Mouse (Mus musculus) splenic B cell, adult 2 months (primary cell): ENCODE results near the gene Gm5134.
"Not testable (repeated sequence)": the region's sequence is repeated elsewhere in the genome, so short reads cannot be mapped to it uniquely, and the experiment has no call there.

ENCODE experiments used
- DNase-seq: peaks from one replicate; pipeline ENCODE4 v3.0.0-alpha.2; 2011; ENCODE audit warnings: low read depth, low spot score
- H3K27me3 ChIP-seq: 2 replicates; pipeline ENCODE4 v1.6.1; 2012; ENCODE audit warnings: mild to moderate bottlenecking, low read length, moderate library complexity, mixed read lengths; ENCODE audit not compliant: control insufficient read depth, poor library complexity, insufficient read depth, severe bottlenecking
- H3K36me3 ChIP-seq: 2 replicates; pipeline ENCODE4 v1.6.1; 2012; ENCODE audit warnings: mild to moderate bottlenecking, low read length, moderate library complexity, mixed read lengths; ENCODE audit not compliant: control insufficient read depth, poor library complexity, insufficient read depth, severe bottlenecking

The Gm5134 gene

DNA sequence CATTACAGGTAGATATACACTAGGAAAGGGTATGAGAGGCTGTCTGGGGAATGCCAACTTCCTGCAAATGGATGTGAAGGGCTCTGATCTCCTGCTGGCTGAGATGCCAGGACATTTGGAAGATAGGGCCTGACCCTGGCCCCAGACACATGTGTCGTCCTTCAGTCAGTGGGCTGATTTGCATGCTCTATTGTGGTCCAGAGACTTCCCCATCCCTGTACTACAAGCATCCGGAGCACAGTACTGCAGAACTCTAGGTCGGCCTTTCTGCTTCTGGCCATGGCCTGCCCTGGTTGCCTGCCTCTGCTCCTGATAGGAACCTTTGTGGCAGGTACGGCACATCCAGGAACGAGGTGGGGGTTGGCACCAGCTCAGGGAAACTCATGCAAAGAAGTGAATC is 6.2 kb upstream of the Gm5134 start:
- H3K36me3 ChIP-seq, result no peaks in the 10 kb centered on the region
- DNase-seq, result peak; percentile 60

DNA sequence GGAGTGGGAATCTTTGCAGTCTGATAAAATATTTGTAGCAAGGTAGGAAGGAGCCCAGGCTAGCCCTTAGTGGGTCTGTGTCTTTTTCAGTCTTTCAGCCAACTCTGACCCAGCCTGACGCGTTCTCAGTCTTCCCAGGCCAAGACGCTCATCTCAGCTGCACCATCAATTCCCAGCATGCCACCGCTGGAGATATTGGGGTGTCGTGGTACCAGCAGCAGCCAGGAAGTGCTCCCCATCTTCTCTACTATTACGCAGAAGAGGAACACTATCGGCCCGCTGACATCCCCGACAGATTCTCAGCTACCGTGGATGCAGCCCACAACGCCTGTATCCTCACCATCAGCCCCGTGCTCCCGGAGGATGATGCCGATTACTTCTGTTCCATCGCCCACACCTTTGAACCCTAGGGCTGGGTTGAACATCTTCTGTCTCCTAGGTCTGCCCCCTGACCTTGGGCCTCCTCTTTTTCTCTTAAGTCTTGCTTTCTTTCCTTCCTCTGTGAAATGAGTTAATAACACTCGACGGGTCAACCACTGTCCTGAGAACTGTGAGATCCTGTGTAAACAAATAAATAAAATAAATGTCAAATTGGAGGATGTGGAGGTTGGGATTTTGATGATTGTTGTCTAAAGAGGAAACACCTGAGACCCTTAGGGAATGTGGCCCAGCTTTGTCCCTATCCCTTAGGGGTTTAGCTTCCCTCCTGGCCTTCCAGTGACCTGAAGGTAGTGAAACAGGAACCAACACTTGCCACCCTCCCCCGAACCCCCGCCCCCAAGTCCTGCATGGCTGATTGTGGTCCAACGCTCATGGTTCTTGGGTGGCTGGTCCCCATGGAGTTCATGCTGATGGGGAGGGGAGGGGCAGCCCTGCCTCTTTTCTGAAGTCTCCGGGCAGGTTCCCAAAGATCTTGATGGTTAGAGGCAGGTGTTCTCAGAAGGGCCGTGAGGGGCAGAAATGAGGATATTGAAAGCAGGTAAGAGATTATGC is 5.0 kb upstream of the Gm5134 start:
- Histone ChIP-seq H3K36me3 (no peaks in the 10 kb centered on the region), H3K27me3 (no peaks in the 10 kb centered on the region)
- DNase-seq, result peak; percentile 89

More for the DNA sequence above, 6.2 kb upstream of the Gm5134 start:
- no peaks in the 10 kb centered on the region for H3K27me3 ChIP-seq

DNA sequence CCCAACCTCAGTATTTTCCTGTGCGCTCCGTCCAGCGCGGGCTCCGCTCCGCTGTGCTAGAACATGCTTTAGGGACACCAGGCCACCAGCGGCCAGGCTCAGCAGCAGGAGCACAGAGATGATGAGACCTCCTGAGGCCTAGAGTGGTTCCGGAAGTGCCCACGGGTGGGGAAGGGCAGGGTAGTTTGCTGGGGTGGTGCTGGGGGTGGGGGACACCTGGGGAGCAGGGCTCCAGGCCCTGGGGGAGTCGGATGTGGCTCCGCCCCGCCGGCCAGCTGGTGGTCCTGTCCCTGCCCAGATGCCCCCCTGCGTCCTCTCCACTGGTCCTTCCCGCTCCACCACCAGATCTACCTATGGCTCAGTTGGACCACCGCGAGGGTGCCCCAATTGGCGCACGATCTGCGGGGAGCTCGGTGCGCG is 3.5 kb upstream of the Gm5134 start:
- no peaks in the 10 kb centered on the region for H3K27me3 ChIP-seq
- DNase-seq, result peak; percentile 64
- H3K36me3 ChIP-seq, result no peaks in the 10 kb centered on the region

DNA sequence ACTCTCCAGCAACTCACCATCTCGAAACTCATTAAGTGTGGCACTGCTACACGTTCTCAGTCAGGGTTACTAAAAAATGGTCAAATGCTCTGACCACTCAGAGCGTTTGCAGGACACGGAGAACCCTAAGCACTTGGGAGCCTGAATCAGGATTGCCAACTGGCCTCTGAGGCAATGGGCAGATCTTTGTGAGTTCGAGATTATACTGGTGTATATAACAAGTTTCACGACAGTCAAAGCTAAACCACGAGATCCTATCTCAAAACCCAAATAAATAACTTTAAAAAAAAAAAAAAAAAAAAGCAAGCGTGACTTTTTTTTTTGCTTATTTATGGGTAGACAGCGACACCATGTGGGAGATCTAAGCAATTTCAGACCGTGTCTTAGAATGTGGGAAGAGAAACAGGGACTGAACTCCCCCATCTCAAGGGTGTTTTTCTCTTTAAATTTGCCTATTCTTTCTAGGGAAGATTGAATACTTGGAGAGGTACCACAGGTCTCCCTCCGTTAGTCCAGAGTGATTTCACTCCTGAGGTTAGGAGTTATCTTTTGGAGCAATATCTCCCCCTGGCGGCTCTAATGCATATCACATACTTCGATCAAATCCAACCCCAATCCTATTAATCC is 2.8 kb upstream of the Gm5134 start:
- Histone ChIP-seq H3K36me3 (no peaks in the 10 kb centered on the region), H3K27me3 (no peaks in the 10 kb centered on the region)
- peak; percentile 83 for DNase-seq

DNA sequence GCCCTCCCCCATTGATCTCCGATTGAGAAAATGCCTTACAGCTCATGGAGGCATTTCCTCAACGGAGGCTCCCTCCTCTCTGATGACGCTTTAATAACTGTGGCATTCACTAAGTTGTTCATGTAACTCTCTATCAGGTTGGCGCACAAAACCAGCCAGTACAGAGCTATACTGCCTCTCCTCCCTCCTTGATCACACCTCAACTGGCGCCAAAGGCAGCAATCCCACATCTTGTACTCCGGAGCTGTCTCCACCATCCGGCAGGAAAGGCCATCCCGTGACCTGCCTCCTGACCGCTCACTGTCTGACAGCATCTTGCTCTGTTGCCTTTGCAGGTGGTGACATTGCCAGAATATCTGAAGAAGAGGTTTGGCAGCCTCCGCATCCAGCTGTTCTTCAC is 19.5 kb downstream of the Gm5134 start:
- Histone ChIP-seq H3K36me3 (no peaks in the 10 kb centered on the region), H3K27me3 (no peaks in the 10 kb centered on the region)
- DNase-seq, result no peak

DNA sequence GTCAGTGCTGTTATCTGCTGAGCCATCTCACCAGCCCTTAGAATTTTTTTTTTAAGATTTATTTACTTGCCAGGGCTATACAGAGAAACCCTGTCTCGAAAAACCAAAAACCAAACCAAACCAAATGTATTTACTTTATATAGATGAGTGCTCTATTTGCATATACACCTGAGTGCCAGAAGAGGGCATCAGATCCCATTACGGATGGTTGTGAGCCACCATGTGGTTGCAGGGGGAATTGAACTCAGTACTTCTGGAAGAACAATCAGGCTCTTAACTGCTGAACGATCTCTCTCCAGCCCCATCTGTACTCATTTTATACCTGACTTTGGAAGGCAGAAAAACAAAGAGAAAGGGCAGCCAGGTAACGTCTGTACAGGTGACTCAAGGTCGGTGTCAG is 20.9 kb downstream of the Gm5134 start:
- peak; percentile 75 for DNase-seq
- Histone ChIP-seq H3K36me3 (no peaks in the 10 kb centered on the region), H3K27me3 (no peaks in the 10 kb centered on the region)

DNA sequence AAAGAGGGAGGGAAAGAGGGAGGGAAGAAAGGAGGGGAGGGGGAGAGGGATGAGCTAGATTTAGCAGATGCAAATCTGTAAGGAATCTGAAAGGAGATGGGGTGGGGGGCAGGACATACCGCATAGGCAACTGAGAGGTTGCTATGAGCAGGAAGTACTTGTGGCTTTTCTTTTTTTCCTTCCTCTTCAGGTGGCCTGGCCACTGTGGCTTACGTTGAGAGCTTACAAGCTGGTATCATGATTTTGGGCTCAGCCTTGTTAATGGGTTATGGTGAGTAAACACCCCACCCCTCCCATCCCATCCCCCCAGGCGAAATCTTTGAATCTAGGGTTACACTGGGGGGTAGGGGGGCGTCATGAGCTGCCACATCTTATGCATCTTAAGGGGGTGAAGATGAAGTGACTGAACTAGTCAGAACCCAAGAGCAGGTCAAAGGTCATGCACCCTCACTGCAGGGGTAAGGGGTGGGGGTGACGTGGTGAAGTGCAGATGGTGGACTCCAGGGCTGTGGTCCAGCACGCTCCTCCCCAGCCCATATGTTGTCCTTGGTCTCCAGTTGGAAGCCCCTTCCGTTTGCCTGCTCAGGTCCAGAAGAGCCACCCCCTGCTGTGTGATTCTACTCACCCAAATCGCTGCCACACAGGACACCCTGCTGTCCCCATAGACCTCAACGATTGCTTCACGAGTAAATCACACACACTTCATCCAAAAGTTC is 24.0 kb downstream of the Gm5134 start:
- no peaks in the 10 kb centered on the region for H3K36me3 ChIP-seq
- no peaks in the 10 kb centered on the region for H3K27me3 ChIP-seq
- peak; percentile 44 for DNase-seq

DNA sequence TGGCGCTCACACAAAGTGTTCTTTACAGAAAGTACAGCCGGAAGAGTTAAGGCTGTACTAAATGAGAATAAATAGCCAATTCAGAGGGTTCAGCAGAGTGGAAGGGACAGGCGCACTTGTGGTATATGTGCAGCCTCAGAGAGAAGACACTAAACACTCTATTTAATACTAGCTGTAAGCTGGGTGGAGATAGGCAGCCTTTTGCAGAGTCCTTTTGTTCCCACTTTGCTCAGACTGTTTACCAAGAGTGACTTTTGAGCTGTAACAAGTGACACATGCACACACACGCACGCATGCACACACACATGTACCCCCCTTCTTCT is 24.5 kb downstream of the Gm5134 start:
- Histone ChIP-seq H3K27me3 (no peaks in the 10 kb centered on the region), H3K36me3 (no peaks in the 10 kb centered on the region)
- no peak for DNase-seq

DNA sequence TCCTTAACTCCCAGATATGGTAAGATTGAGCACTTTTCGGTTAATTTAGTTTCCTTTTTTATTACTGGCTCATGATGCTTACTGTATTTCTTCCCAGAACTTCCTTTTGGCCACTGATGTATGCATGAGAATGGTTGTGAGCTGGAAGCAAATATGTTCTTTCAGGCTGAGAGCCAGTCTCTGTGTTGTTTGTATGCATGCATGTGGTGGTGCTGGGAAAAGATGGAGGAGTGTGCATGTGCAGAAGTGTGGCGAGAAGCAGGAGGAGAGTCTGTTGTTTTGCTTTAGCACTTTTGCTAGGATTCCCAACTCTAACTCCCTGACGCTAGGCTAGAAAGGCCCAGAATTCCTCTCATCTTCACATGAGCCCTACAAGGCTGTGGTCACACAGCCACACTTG is 25.1 kb downstream of the Gm5134 start:
- H3K27me3 ChIP-seq, result no peaks in the 10 kb centered on the region
- no peaks in the 10 kb centered on the region for H3K36me3 ChIP-seq
- DNase-seq, result no peak

DNA sequence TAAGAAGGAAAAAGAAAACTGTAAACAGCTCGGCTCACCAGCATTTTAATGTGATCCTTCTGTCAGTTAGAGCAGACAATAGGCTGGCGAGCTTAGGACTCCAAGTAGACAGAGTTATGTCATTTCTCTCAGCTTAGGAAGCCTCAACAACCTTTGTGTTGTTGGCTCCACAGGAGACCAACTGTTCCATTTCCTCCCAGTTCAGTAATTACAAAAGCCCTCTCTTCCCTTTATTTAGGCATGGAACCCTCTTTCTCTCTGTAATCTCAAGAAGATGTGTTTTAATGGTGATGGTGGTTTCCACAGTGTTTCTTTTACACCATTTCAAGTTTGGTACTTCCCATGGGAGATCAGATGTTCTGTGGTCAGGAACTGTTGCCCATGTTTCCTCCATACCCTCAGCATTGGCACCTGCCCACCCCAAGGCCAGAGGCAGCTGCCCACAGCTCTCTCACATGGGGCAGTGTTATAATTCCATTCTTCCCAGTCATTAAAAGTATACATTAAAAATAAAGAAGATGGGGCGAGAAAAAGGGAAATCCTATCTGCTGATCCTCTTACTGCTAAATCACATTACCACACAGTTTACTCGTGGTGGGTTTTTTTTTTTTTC is 36.2 kb downstream of the Gm5134 start:
- DNase-seq, result no peak

DNA sequence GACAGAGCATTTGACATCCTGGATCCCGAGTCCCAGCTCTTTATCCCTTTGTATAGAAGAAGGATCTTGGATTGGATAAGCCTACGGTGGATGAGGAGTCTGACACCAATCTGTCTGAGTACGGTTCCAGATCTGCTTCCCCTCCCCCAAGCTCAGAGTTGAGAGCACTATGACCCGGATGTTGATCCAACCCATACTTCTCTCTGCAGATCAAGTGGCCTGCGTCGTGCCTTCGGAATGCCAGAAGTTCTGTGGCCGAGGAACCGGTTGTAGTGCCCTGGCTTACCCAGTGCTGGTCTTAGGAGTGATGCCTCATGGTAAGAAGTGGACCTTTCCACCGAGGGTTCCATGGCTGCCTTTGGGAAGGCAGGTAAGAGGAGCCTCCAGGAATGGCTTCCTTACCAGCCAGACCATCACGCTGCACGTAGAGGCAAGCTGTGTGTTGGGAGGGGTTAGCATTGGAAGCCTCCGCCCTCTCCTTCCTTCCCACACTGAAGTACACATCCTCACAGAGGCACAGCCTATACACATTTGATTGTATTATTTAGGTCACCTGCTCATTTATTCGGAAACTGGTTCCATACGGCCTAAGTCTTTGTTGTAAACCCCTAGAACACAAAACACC is 39.4 kb downstream of the Gm5134 start:
- H3K36me3 ChIP-seq, result no peaks in the 10 kb centered on the region
- no peaks in the 10 kb centered on the region for H3K27me3 ChIP-seq
- DNase-seq, result no peak

More for the DNA sequence above, 36.2 kb downstream of the Gm5134 start:
- no peaks in the 10 kb centered on the region for H3K27me3 ChIP-seq
- no peaks in the 10 kb centered on the region for H3K36me3 ChIP-seq

DNA sequence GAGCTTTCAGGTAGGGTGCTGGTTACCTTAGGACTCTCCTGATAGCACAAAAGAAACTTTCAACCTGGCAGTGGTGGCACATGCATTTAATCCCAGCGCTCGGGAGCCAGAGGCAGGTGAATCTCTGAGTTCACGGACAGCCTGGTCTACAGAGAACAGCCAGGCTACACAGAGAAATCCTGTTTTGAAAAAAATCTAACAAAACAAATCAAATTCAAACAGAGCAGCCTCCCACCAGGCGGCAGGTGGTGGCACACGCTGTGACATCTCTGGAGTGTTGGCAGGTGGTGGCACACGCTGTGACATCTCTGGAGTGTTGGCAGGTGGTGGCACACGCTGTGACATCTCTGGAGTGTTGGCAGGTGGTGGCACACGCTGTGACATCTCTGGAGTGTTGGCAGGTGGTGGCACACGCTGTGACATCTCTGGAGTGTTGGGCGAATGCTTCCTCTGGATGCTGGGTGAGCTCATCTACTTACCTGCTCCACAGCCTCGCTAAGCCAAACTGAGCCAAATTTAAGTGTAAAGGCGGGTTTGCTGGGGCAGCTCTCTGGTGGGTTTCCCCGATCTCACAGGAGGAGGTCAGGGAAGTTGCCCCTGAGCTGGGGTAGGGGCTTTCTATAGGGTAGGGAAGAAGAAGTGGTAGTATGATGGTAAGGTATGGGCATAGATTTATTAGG is 40.4 kb downstream of the Gm5134 start:
- not testable (repeated sequence) for DNase-seq, H3K27me3 ChIP-seq, H3K36me3 ChIP-seq

DNA sequence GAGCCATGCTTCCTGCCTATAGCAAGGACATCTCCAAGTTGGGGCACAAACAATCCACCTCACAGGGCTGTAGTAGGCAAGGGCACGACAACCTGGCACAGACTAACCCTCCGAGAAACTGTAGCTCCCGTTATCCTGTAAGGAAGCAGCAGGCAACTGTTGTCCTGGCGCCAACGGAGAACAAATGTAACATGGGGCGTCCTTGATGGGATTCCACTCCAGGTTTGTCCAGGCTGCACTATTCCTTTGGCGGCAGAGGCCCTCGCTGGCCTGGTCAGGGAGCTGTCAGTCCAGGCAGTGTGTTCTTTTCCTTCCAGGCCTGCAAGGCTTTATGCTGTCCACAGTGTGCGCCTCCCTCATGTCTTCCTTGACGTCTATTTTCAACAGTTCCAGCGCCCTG is 41.1 kb downstream of the Gm5134 start:
- no peak for DNase-seq
- no peaks in the 10 kb centered on the region for H3K36me3 ChIP-seq
- no peaks in the 10 kb centered on the region for H3K27me3 ChIP-seq

DNA sequence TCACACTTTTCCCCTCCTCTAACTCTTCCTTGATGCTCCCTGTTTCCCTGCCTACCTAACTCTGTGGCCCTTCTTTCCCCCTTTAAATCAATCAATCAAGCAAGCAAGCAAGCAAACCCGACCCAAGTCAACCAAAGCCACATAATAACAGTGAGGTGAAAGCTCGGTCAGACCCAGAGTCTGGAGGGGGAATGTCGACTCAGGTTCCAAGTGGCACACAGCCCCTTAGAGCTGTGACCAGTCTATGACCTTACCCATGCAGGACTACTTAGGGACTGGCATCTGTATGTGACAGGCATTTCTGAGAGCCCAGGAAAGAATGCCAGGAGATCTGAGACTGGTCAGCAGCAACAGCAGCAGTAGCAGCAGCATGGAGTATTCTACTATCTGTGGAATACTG is 42.0 kb downstream of the Gm5134 start:
- H3K27me3 ChIP-seq, result no peaks in the 10 kb centered on the region
- no peak for DNase-seq
- H3K36me3 ChIP-seq, result no peaks in the 10 kb centered on the region
